Mouse (Mus musculus) thymus, adult 2 months (tissue): Measurements from ENCODE around the gene Dock8.

Experiments used
- CTCF ChIP-seq: fragments of 200-500 bp; IDR thresholded peaks from 2 replicates; pipeline ENCODE4 v1.5.1; 2012; ENCODE audit warnings: mild to moderate bottlenecking, control low read depth, low read length, moderate library complexity, borderline replicate concordance; ENCODE audit not compliant: control insufficient read depth, poor library complexity, insufficient read depth; ENCODE audit errors: extremely low read depth
- POLR2A ChIP-seq: fragments of 200-500 bp; IDR thresholded peaks from 2 replicates; pipeline ENCODE4 v1.6.1; 2012; ENCODE audit warnings: mild to moderate bottlenecking, low read length, control low read depth, moderate library complexity; ENCODE audit not compliant: control insufficient read depth, poor library complexity, insufficient read depth; ENCODE audit errors: extremely low read depth

GRCm38 (mm10) chr19:25232032-25232431 is 232.7 kb downstream of the Dock8 start:
- no peak for TF ChIP-seq POLR2A
- TF ChIP-seq CTCF: no peak
